Mouse (Mus musculus): ENCODE measurements around the gene Krt87. TPM values are rescaled to one million over a fixed set of nuclear protein-coding genes. Genes with fewer than 3 reads are reported as not detected.

The Krt87 gene
- polyA plus RNA-seq, 1 experiment from 2014 or later = not detected

DNA sequence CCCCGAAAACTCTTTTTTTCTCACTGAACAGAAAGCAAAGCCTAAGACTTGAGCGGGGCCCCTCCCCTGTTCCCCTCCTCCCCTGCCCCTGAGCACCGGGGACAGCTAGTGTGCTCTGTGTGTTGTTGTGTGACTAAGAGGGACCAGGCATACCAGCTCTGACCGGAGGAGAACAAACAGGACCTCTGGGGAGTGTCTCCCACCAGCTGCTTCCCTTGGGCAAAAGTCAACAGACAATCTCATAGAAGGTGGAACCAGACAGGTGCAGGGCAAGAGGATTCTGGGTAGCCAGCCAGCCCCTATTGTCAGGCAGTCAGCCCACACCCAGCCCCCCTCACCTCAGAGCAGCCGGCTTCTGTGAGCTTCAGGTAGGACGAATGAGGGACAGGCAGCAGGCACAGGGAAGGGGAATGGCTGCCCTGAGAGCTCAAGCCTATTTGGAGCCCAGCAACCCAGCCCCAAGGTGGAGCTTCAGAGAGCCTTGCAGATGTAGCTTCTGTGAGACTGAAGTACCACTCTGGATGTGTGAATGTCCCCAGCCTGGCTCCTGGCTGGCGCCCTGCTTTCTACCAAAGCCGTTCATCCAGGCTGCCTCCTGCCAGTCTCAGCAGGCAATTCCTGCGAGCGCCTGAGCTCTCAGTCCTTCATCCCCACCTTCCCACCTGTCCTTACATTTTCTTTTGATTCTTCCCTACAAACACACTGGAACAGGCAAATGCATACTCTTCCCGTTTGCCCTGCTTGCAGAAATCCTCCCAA is 23.6 kb downstream of the Krt87 start:
- Histone ChIP-seq H3K4me2 (no peak overlapping the region), H3K27me3 (peaks cover 24% of the 10 kb centered on the region), H3K36me3 (no peaks in the 10 kb centered on the region), H3K4me3 (replicated peaks) (no peak overlapping the region), H3K9me3 (replicated peaks) (no peaks in the 10 kb centered on the region), H3K27ac (no peak overlapping the region), H3K4me1 (replicated peaks) (no peaks in the 10 kb centered on the region), H3K9ac (no peak overlapping the region)
- ATAC-seq (ENCODE audit: low read depth) (no peak), DNase-seq (no peak)
- WGBS (ENCODE audit: insufficient replicate concordance) = 49% methylated on average over 11 of the region's 11 CpGs

DNA sequence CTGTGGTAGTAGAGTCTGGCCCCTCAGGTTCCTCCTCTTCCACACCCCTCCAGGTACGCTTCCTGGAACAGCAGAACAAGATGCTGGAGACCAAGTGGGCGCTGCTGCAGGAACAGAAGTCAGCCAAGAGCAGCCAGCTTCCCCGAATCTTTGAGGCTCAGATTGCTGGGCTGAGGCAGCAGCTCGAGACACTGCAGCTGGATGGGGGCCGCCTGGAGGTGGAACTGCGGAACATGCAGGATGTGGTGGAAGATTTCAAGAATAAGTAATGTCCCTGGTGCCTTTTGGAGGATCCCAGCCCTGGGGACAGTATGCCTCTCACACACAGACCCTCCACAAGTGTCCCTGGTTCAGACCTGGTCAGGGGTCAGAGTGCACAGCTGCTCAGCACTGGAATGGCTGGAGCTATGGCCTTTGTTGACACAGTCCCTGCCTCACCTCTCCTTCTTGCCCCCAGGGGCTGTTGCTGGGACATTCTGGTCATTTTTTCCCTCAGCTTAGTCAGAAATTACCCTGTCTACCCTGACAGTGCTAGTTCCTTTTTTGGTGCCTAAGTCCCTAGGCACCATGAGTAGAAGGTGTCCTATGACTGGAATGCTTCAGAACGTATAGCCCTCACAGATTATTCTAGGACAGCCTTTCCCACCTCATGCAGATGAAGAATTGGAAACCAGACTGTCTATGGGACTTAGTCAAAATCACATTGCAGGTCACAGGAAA is 24.5 kb downstream of the Krt87 start:
- Histone ChIP-seq H3K4me3 (replicated peaks) (no peak overlapping the region), H3K4me1 (replicated peaks) (no peaks in the 10 kb centered on the region), H3K9ac (no peak overlapping the region), H3K27me3 (peaks cover 24% of the 10 kb centered on the region), H3K4me2 (no peak overlapping the region), H3K9me3 (replicated peaks) (no peaks in the 10 kb centered on the region), H3K36me3 (no peaks in the 10 kb centered on the region), H3K27ac (no peak overlapping the region)
- no peak for DNase-seq
- 25% methylated on average over 7 of the region's 7 CpGs for WGBS (ENCODE audit: insufficient replicate concordance)
- ATAC-seq (ENCODE audit: low read depth) = no peak

DNA sequence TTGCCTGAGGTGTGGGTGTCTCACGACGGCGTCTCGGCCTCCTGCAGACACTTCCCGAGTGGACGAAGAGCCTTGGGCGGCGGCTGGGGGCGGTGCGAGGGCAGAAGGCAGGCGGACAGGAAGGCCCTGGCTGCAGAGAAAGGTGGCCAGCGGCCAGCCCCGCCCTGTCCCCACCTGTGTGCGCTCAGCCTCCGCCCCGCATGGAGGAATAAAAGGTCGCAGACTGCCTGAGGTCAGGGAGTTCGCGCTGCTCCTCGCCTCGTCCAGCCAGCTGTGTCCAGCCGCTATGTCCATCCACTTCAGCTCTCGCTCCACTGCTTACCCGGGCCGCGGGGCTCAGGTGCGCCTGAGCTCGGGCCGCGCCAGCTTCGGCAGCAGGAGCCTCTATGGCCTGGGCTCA is 26.4 kb downstream of the Krt87 start:
- Histone ChIP-seq H3K4me3 (replicated peaks) (no peak overlapping the region), H3K4me2 (no peak overlapping the region), H3K27me3 (peaks cover 24% of the 10 kb centered on the region), H3K4me1 (replicated peaks) (no peaks in the 10 kb centered on the region), H3K9ac (no peak overlapping the region), H3K27ac (no peak overlapping the region), H3K36me3 (no peaks in the 10 kb centered on the region), H3K9me3 (replicated peaks) (no peaks in the 10 kb centered on the region)
- 32% methylated on average over 31 of the region's 31 CpGs for WGBS (ENCODE audit: insufficient replicate concordance)
- DNase-seq = no peak
- no peak for ATAC-seq (ENCODE audit: low read depth)

DNA sequence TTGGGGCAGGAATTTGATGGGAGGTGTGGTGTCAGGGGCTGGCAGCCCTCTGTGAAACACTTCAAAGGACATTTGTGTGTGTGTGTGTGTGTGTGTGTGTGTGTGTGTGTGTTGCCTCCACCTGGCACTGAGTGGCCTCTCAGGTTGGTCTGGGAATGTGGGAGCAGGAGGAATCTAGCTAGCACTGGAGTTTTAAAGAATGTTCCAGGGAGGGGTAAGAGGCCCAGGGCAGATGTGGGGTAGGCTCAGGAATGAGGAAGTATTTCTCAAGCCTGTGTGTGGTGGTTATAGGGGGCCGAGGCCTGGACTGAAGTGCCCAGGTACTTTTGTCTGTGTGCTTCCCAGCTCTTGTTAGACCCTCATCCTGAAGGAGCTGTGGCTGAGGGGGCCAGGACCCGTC is 27.8 kb downstream of the Krt87 start, which contains the start of gene Krt7:
Gene Krt7 (plus strand): TSS at position 269 of the 400 bp plus-strand sequence.
- no peak within 1 kb of the TSS for H3K4me3 ChIP-seq (replicated peaks)
- H3K4me1 ChIP-seq (replicated peaks) = no peaks in the 10 kb centered on the region
- WGBS (ENCODE audit: insufficient replicate concordance) = 16% methylated on average over 2 of the region's 2 CpGs
- DNase-seq (no peak), ATAC-seq (ENCODE audit: low read depth) (no peak)
- H3K27me3 ChIP-seq = peaks cover 24% of the 10 kb centered on the region
- no peaks in the 10 kb centered on the region for H3K36me3 ChIP-seq
- no peak within 1 kb of the TSS for H3K9ac ChIP-seq
- no peak within 1 kb of the TSS for H3K27ac ChIP-seq
- H3K4me2 ChIP-seq = no peak within 1 kb of the TSS
- H3K9me3 ChIP-seq (replicated peaks) = no peaks in the 10 kb centered on the region

DNA sequence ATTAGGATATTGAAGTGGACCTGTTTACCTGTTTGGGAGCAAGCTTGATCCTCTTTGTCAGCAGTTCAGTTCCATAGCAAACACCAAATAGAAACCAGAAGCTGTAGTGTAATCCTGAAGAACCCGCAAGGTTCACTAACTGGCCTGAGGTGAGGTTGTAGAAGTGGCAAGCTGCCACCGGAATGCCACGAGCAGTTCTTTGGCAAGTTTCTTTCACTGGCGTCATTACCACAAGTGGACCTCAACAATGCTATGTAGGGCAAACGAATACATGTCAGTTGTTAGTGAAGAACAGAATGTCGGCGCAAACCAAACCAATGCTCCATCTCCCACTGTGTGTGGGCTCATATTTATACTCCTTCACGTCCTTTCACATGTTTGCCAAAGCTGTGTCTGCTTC is 40.3 kb downstream of the Krt87 start:
- ATAC-seq (ENCODE audit: low read depth) = no peak
- WGBS (ENCODE audit: insufficient replicate concordance) = 67% methylated on average over 8 of the region's 8 CpGs
- DNase-seq = no peak
- Histone ChIP-seq H3K27me3 (no peaks in the 10 kb centered on the region), H3K4me3 (replicated peaks) (no peak overlapping the region), H3K4me1 (replicated peaks) (no peaks in the 10 kb centered on the region), H3K9me3 (replicated peaks) (no peaks in the 10 kb centered on the region), H3K36me3 (no peaks in the 10 kb centered on the region), H3K4me2 (no peak overlapping the region), H3K9ac (no peak overlapping the region), H3K27ac (no peak overlapping the region)

DNA sequence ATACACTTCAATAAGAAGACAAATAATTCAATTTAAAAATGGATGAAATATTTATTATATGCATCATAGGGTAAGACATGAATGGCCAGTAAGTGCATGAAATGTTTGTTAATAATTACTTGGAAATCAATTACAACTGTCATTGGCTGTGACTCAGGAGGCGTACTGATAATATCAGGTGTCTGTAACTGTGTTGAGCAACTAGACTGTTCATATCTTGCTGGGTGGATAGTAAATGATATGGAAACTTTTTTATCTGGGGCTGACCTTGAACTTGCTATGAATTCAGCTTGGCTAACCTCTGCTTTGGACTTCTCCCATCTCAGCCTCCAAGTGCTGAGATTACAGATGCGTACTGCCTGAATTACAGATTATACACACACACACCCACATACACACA is 40.9 kb downstream of the Krt87 start:
- DNase-seq (no peak), ATAC-seq (ENCODE audit: low read depth) (no peak)
- Histone ChIP-seq H3K9ac (no peak overlapping the region), H3K9me3 (replicated peaks) (no peaks in the 10 kb centered on the region), H3K4me3 (replicated peaks) (no peak overlapping the region), H3K4me2 (no peak overlapping the region), H3K36me3 (no peaks in the 10 kb centered on the region), H3K27ac (no peak overlapping the region), H3K4me1 (replicated peaks) (no peaks in the 10 kb centered on the region), H3K27me3 (no peaks in the 10 kb centered on the region)
- 62% methylated on average over 2 of the region's 2 CpGs for WGBS (ENCODE audit: insufficient replicate concordance)

DNA sequence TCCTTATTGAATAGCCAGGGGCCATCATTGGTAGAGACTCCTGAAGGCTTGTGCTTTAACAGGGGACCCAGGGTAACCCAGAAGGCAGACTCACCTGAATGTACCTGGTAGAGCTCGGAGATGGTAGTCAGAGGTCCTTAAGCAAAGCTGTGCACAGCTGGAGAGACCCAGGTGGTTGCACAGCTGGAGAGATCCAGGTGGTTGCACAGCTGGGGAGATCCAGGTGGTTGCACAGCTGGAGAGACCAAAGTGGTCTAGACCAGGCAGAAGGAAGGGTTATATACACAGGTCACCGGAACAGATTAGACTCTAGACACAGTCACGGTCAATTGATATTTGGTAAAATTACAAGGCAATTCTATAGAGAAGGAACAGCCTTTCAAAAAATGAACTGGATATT is 41.7 kb downstream of the Krt87 start:
- no peak for DNase-seq
- H3K27ac ChIP-seq = no peak overlapping the region
- H3K27me3 ChIP-seq = no peaks in the 10 kb centered on the region
- no peak overlapping the region for H3K4me2 ChIP-seq
- ATAC-seq (ENCODE audit: low read depth) = no peak
- no peaks in the 10 kb centered on the region for H3K36me3 ChIP-seq
- no peak overlapping the region for H3K9ac ChIP-seq
- H3K9me3 ChIP-seq (replicated peaks) = no peaks in the 10 kb centered on the region
- H3K4me3 ChIP-seq (replicated peaks) = no peak overlapping the region
- WGBS (ENCODE audit: insufficient replicate concordance) = 77% methylated on average over 3 of the region's 3 CpGs
- H3K4me1 ChIP-seq (replicated peaks) = no peaks in the 10 kb centered on the region

DNA sequence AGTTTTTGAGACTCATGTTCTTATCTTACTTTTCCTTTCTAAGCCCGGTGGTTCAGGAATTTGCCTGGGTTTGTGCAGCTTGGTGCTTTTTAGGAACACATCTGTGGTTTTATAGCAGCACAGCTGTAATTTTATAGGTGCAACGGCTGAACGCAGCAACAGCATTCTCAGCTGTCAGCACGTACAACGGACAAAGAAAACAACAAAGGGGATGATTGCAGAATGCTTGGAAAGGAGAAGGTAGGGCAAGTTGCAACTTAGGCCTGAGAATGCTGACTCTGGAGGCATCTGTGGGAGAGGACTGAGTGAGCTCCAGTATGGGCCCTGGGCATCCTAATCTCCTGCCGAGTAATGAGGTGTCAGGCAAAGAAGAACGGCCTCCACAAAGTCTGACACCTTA is 42.1 kb downstream of the Krt87 start:
- WGBS (ENCODE audit: insufficient replicate concordance) = 57% methylated on average over 7 of the region's 7 CpGs

DNA sequence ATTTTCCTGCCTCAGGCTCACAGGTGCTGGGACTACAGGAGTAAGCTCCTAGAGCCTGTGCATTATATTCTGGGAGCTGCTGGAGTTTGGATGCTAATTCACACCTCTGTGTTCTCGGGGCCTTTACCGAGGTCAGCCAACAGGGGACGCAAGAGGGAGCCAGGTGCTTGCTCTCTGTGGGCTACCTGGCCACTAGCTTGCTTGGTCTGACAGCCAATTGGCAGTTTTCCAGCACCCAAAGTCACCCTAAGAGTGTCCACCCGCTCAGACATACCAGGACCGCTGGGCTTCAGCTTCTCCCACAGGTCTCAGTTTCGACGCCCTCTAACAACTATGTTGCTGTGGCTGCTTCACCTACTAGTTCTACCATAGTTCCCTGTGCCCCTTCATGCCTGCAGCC is 43.7 kb downstream of the Krt87 start:
- Histone ChIP-seq H3K36me3 (no peaks in the 10 kb centered on the region), H3K9ac (no peak overlapping the region), H3K4me1 (replicated peaks) (no peaks in the 10 kb centered on the region), H3K27me3 (no peaks in the 10 kb centered on the region), H3K4me2 (no peak overlapping the region), H3K9me3 (replicated peaks) (no peaks in the 10 kb centered on the region), H3K4me3 (replicated peaks) (no peak overlapping the region), H3K27ac (no peak overlapping the region)
- WGBS (ENCODE audit: insufficient replicate concordance) = 56% methylated on average over 7 of the region's 7 CpGs
- DNase-seq = no peak
- ATAC-seq (ENCODE audit: low read depth) = no peak

More for the DNA sequence above, 42.1 kb downstream of the Krt87 start:
- Histone ChIP-seq H3K36me3 (no peaks in the 10 kb centered on the region), H3K9me3 (replicated peaks) (no peaks in the 10 kb centered on the region), H3K4me3 (replicated peaks) (no peak overlapping the region), H3K27ac (no peak overlapping the region), H3K4me2 (no peak overlapping the region), H3K27me3 (no peaks in the 10 kb centered on the region), H3K4me1 (replicated peaks) (no peaks in the 10 kb centered on the region), H3K9ac (no peak overlapping the region)
- no peak for ATAC-seq (ENCODE audit: low read depth)
- no peak for DNase-seq

DNA sequence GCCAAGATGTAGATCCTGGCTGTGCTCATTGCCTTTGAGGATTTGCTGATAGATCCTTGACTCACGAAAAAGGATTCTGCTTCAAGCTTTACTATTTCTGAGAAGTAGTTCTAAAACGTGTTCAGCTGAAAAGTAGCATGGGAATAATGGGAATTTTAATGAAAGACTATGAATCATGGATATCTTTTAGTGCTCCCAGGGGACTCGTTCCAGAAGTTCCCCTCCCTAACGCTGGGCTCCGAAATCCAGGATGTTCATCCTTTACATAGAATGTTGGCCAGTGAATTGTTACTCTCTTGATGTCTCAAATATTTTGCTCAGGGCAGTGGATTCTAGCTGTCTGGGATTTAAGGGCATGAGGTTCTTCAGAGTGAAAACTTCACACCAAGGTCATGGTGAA is 46.4 kb downstream of the Krt87 start:
- Histone ChIP-seq H3K27ac (no peak overlapping the region), H3K4me1 (replicated peaks) (no peaks in the 10 kb centered on the region), H3K9ac (no peak overlapping the region), H3K27me3 (no peaks in the 10 kb centered on the region), H3K4me3 (replicated peaks) (no peak overlapping the region), H3K4me2 (no peak overlapping the region), H3K36me3 (no peaks in the 10 kb centered on the region), H3K9me3 (replicated peaks) (no peaks in the 10 kb centered on the region)
- DNase-seq (no peak), ATAC-seq (ENCODE audit: low read depth) (no peak)
- 69% methylated on average over 5 of the region's 5 CpGs for WGBS (ENCODE audit: insufficient replicate concordance)

DNA sequence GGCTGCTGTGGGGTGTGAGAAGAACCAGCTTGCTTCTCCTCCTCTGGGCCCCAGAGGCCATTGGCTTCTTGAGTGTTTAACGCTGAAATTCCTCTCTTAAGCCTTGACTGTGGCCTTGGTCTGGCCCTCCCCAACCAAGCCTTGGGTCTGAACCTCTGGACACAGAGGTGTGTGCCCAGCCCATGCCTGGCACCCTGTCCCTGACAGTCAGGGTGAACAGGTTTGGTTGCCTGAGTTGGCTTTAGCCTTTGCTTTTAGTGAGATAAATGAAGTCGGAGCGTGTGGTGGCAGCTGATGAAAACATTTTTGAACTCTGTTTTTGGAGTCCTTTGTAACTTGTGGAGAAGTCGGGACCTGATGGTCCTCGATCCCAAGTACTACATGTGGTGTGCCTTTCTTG is 48.4 kb downstream of the Krt87 start:
- no peak for DNase-seq
- no peak overlapping the region for H3K27ac ChIP-seq
- no peak overlapping the region for H3K4me3 ChIP-seq (replicated peaks)

More for the DNA sequence above, 48.4 kb downstream of the Krt87 start:
- ATAC-seq (ENCODE audit: low read depth) = no peak
- Histone ChIP-seq H3K4me1 (replicated peaks) (no peaks in the 10 kb centered on the region), H3K27me3 (no peaks in the 10 kb centered on the region), H3K4me2 (no peak overlapping the region), H3K36me3 (no peaks in the 10 kb centered on the region), H3K9ac (no peak overlapping the region), H3K9me3 (replicated peaks) (no peaks in the 10 kb centered on the region)
- WGBS (ENCODE audit: insufficient replicate concordance) = 77% methylated on average over 5 of the region's 5 CpGs

Measured in liver, embryonic 13.5 days (tissue).